Mouse (Mus musculus): ENCODE data around the gene Grin2d. TPM values are rescaled to one million over a fixed set of nuclear protein-coding genes. Genes with fewer than 3 reads are reported as not detected.

Grin2d gene
- polyA plus RNA-seq, 1 experiment from 2014 or later: not detected

DNA sequence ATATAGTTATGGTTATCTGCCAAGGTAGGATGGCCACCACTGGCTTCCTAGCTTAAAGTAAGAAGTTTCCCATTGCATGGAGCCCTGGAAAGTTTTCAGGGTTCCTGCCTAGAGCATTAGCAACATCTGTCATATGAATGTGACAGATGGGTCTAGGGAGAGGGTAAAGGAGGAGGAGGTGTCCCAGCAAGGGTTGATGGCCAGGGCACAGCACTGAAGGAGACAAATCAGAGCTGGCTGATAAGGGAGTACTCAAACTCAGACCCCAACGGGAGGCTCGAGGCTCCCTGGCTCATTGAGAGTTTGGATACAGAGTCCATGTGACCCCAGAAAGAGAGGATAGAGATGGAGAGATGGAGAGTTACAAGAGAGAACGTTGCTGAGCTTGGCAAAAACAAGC, 27.5 kb downstream of the Grin2d start:
- Histone ChIP-seq H3K4me3 (ENCODE audit: inconsistent target) (no peak overlapping the region), H3K79me2 (ENCODE audit: inconsistent target) (no peaks in the 10 kb centered on the region)
- WGBS (ENCODE audit: missing documents): 80% methylated on average over 3 of the region's 3 CpGs

DNA sequence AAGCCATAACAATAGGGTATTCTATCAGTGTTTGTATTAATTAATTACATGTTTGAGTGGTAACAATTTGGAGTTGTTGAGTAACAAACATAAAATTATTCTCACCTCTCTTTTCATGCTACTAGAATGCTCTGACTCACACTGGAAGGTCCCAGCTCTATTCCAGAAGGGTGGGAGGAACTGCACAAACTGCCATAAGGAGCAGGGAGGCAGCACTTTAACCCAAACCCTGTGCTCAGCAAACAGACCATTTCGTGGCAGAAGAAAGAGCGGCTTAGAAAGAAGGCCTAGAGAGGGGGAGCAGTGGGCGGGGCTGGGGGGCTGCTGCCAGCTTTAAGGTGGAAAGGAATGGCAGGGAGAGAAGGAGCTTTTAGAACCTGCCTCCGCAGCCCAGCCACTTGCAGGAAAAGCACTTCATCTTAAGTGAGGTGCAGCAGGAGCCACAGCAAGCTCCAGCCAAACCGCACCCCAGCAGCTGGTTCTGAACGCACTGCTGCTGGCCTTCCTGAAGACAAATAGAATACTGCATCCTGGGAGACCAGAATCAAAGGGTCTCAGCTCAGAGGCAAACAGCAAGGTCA, 29.6 kb downstream of the Grin2d start:
- WGBS (ENCODE audit: missing documents): 56% methylated on average over 6 of the region's 6 CpGs
- Histone ChIP-seq H3K36me3 (ENCODE audit: inconsistent target) (no peaks in the 10 kb centered on the region), H3K27ac (no peak overlapping the region), H3K79me2 (ENCODE audit: inconsistent target) (no peaks in the 10 kb centered on the region), H3K4me3 (ENCODE audit: inconsistent target) (no peak overlapping the region)

More for the DNA sequence above, 27.5 kb downstream of the Grin2d start:
- no peaks in the 10 kb centered on the region for H3K36me3 ChIP-seq (ENCODE audit: inconsistent target)
- H3K27ac ChIP-seq: no peak overlapping the region

DNA sequence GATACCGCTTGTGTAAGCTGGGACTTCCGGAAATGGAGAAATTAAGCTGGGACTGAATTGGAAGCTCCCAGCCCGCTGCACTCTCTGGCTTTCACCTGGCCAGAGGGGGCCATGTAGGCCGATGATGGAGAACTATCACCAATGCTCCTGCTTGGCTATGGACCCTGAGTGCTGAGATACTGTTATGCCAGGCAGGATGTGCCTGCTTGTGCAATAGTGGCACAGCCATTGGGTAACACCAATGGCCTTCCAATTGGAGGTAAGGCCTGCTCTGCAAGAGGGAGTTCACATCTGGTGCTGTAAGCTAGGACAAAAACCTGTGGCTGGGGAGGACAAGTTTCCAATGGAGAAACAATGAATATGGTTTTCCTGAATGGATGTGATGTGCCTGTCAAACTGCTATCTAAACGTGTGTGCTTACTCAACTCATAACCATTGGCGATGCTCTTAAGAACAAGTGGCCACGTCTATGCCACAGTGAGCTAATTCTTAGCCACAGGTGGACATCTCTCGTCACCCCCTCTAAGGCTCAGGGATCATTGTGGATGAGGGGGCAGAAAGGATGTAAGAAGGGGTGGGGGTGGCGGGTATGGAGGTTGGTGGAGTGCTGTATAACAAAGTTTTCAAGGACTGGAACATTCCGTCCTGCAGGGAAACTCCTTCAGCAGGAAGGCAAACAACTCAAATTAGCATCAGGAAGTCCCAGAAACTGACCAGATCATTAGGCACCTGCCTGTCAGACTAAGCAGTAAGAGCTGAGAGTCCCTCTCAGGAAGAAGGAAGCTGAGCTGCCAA, 35.0 kb downstream of the Grin2d start:
- no peak overlapping the region for H3K4me3 ChIP-seq (ENCODE audit: inconsistent target)
- no peak overlapping the region for H3K27ac ChIP-seq
- no peaks in the 10 kb centered on the region for H3K79me2 ChIP-seq (ENCODE audit: inconsistent target)
- H3K36me3 ChIP-seq (ENCODE audit: inconsistent target): no peaks in the 10 kb centered on the region
- 94% methylated on average over 10 of the region's 10 CpGs for WGBS (ENCODE audit: missing documents)

DNA sequence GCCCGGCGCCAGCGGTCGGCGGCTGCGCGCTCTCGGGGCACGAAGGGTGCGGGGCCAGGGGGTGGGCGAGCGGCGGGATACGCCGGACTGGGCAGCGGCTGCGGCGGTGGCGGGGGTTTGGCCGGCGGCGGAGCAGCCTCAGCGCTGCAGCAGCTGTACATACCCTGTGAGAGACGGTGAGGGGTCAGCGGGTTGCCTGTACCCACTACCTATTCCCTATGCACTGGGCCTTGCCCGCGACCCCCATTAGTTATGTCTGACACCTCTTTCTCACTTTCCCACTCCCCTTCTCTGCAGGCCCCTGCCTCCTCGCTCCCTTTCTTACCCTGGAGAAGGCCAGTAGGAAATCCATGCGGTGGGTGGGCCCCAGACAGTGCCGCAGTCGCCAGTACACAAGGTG, 44.3 kb downstream of the Grin2d start:
- no peaks in the 10 kb centered on the region for H3K36me3 ChIP-seq (ENCODE audit: inconsistent target)
- H3K27ac ChIP-seq: no peak overlapping the region
- WGBS (ENCODE audit: missing documents): 14% methylated on average over 31 of the region's 31 CpGs
- peaks cover 9% of the 10 kb centered on the region; the same call in 1 of the 2 replicates for H3K79me2 ChIP-seq (ENCODE audit: inconsistent target)
- no peak overlapping the region for H3K4me3 ChIP-seq (ENCODE audit: inconsistent target)

DNA sequence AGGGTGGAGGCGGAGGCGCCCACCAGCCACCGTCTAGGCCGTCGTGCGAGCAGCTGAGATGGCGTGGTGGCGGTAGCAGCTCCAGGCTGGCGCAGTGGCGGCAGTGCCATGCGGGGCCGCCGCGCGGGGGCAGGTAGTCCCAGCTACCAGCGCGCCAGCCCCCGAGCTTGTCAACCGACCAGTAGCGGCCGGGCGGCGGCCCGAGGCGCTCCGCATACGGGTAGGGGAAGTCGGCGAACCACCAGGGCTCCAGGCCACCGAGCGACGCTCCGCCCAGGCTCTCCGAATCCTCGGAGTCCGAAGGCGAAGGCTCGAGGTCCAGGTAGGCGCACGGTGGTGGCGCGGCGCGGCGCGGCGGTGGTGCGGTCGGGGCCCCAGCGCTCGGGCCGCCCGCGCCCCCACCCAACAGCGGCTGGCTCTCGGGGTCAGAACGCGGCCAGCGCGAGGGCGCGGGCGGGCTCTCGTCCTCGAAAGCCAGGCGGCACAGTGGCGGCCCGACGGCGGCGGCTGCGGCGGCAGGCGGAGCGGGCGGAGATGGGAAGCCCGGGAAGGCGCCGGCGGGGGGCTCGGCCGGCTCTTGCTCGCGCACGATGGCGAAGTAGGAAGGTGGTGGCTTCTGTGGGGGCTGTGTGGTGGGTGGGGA, 44.9 kb downstream of the Grin2d start:
- H3K4me3 ChIP-seq (ENCODE audit: inconsistent target): no peak overlapping the region
- H3K79me2 ChIP-seq (ENCODE audit: inconsistent target): peaks cover 9% of the 10 kb centered on the region; the same call in 1 of the 2 replicates
- H3K27ac ChIP-seq: no peak overlapping the region
- 1% methylated on average over 85 of the region's 86 CpGs for WGBS (ENCODE audit: missing documents)
- H3K36me3 ChIP-seq (ENCODE audit: inconsistent target): no peaks in the 10 kb centered on the region

DNA sequence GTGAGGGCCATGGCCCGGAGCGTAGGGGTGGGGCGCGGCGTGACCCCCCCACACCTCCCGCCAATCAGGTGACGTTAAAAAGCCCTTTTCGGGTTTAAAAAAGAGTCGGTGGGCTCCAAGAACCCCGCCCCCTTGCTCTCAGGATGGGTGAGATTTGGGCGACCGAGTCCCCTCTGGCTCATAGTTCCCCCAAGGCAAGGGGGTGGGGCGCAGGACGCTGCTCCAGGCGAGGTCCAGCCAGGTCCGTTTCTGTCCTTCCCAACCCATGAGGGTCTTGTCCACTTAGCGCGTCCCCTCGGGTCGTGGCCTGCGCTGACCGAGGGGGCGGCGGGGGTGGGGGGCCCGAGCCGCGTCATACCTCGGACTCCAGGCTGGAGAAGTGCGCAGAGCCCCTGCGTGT, 45.8 kb downstream of the Grin2d start:
- H3K79me2 ChIP-seq (ENCODE audit: inconsistent target): peaks cover 9% of the 10 kb centered on the region; the same call in 1 of the 2 replicates
- H3K27ac ChIP-seq: no peak overlapping the region
- H3K36me3 ChIP-seq (ENCODE audit: inconsistent target): peaks cover under 1% of the 10 kb centered on the region; the same call in 1 of the 2 replicates
- 22% methylated on average over 25 of the region's 30 CpGs for WGBS (ENCODE audit: missing documents)
- H3K4me3 ChIP-seq (ENCODE audit: inconsistent target): no peak overlapping the region

DNA sequence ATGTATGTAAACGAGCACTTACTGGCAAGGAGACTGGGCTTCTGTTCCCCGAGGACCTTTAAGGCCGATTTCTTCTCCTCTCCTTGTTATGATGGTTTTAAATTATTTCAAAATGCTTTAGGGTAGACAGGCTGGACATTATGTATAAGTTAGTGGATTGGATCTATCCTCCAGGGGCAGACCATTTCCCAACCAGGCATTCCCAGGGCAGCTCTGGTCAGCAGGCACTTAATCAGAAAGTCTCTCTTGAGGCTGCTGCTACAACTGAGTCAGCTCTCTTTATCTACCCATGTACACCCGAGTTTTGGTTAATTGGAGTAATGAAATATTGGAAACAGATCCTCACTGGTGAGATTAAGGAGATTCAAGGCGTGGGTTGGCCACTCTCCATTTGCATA, 47.1 kb downstream of the Grin2d start:
- peak overlapping the region; percentile 97 for H3K4me3 ChIP-seq (ENCODE audit: inconsistent target)
- no peak overlapping the region for H3K27ac ChIP-seq
- 24% methylated on average over 5 of the region's 5 CpGs for WGBS (ENCODE audit: missing documents)
- H3K36me3 ChIP-seq (ENCODE audit: inconsistent target): peaks cover 14% of the 10 kb centered on the region; the same call in 1 of the 2 replicates
- peaks cover 9% of the 10 kb centered on the region; the same call in 1 of the 2 replicates for H3K79me2 ChIP-seq (ENCODE audit: inconsistent target)

DNA sequence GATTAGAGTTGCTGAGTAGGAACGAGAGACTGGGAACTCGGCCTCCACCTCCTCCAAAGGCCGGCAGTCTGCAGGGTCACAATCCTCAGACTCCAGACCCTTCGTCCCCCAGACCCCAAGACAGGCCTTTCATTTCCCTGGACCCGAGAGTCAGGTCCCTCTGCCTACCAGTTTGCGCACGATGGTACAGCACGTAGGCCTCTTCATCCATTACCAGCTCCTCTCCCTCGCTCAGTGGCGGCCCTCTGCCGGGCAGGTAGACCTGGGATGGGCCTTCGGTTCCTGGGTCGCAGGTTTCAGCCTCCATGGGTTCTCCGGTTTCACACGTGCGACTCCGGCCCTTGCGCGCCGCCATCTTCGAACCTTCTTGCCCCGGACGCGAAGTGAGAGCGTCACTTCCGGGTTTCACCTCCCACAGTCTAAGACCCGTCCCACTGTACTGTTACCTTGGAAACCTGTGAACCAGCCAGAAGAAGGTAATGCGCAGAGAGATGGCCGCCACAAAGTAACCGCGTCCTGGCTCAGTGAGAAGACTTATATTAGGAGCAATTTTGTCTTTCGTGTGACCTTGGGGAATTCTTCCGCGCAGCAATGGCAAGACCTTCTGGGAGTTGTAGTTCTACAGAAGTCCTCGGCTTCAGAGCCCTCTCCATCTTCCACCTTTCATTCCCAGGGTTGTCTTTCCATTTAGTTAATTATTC, 47.6 kb downstream of the Grin2d start, which contains the start of gene Grwd1:
Gene Grwd1, minus strand, starts transcription at position 518 of the 701 bp plus-strand sequence.
- Histone ChIP-seq H3K4me3 (ENCODE audit: inconsistent target) (peak within 1 kb of the TSS; percentile 97), H3K36me3 (ENCODE audit: inconsistent target) (peaks cover 19% of the 10 kb centered on the region; the same call in 1 of the 2 replicates), H3K79me2 (ENCODE audit: inconsistent target) (peaks cover 9% of the 10 kb centered on the region; the same call in 1 of the 2 replicates), H3K27ac (peak within 1 kb of the TSS; percentile 44)
- WGBS (ENCODE audit: missing documents): under 1% methylated on average over 35 of the region's 35 CpGs

DNA sequence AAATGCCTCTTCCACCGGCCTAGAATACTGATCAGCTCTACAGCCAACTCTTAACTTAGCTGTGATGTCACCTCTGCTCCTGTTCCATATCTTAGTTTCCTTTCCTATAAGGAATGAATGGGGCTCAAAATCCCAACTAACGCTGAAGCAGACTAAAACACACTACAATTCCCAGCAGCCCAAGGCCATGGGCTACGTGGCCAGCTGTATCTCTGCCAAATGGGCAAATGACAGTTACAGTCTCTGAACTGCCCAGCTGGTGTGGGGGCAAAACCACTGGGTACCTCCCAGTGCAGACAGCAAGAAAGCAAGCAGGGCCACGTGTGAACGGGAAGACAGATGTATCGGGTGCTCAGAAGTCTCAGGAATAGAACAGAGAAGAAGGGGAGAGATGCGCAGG, 51.5 kb downstream of the Grin2d start:
- no peak overlapping the region for H3K4me3 ChIP-seq (ENCODE audit: inconsistent target)
- WGBS (ENCODE audit: missing documents): 96% methylated on average over 7 of the region's 7 CpGs
- peaks cover 9% of the 10 kb centered on the region; the same call in 1 of the 2 replicates for H3K79me2 ChIP-seq (ENCODE audit: inconsistent target)
- H3K36me3 ChIP-seq (ENCODE audit: inconsistent target): peaks cover 21% of the 10 kb centered on the region; the same call in 1 of the 2 replicates
- H3K27ac ChIP-seq: no peak overlapping the region

DNA sequence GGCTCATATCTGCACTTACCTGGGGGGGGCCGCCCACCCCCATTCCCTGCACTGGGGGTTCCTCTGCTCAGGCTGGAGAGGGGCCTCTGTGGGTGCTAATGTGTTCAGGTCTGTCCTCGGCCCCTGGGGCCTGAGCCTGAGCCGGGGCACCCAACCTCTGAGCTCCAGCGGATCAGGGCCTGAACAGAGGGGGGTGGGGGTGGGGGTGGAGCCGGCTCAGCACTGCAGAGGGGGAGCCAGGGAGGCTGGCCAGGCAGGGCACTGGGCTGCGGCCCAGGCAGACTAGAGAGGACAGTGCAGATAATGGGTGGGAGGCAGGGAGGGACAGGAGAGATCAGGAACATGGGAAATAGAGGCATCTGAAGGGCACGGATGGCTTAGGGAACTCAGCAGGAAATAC, 53.6 kb downstream of the Grin2d start, which contains the start of gene Kcnj14:
Gene Kcnj14, minus strand, starts transcription at position 185 of the 400 bp plus-strand sequence.
- Histone ChIP-seq H3K27ac (no peak within 1 kb of the TSS), H3K4me3 (ENCODE audit: inconsistent target) (no peak within 1 kb of the TSS), H3K36me3 (ENCODE audit: inconsistent target) (peaks cover 21% of the 10 kb centered on the region; the same call in 1 of the 2 replicates), H3K79me2 (ENCODE audit: inconsistent target) (no peaks in the 10 kb centered on the region; the same call in 1 of the 2 replicates)
- WGBS (ENCODE audit: missing documents): 97% methylated on average over 5 of the region's 7 CpGs

DNA sequence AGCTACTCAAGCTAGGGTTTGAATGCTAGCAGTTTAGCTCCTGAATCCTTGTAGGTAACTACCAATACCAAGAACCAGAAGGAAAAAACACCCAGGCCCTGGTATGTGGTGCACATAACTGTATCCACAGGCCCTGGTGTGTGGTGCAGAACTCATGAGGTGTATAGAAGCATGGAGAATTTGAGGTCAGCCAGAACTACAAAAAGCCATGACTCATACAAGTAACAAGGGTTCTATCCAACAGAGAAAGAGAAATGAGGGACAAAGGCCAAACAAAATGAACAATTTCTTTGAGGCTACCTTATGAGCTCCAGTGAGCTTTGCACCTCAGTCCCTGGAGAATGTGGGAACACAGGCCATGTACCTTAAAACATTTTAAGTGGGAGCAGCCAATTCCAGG, 57.3 kb downstream of the Grin2d start:
- H3K36me3 ChIP-seq (ENCODE audit: inconsistent target): peaks cover 6% of the 10 kb centered on the region; the same call in 1 of the 2 replicates
- H3K79me2 ChIP-seq (ENCODE audit: inconsistent target): no peaks in the 10 kb centered on the region
- H3K27ac ChIP-seq: no peak overlapping the region
- no peak overlapping the region for H3K4me3 ChIP-seq (ENCODE audit: inconsistent target)

DNA sequence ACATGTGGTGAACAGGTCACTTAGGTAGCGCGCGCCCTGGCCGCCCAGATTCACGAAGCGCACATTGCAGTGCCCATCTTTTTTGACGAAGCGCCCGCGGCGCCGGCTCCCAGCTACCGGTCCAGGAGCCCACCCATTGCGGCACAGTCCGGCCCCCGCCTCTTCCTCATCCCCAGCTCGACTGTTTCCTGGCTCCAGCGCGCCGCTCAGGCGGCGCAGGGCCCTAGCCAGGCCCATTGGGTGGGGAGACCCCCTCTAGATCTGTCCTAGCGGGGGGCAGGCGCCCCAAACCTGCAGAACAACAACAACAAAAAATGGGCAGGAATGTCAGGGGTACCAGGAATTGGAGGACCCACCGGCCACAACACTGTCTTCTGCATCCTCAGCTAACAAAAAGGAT, 58.3 kb downstream of the Grin2d start:
- H3K79me2 ChIP-seq (ENCODE audit: inconsistent target): no peaks in the 10 kb centered on the region
- H3K36me3 ChIP-seq (ENCODE audit: inconsistent target): no peaks in the 10 kb centered on the region
- 32% methylated on average over 25 of the region's 25 CpGs for WGBS (ENCODE audit: missing documents)
- no peak overlapping the region for H3K27ac ChIP-seq
- no peak overlapping the region for H3K4me3 ChIP-seq (ENCODE audit: inconsistent target)

DNA sequence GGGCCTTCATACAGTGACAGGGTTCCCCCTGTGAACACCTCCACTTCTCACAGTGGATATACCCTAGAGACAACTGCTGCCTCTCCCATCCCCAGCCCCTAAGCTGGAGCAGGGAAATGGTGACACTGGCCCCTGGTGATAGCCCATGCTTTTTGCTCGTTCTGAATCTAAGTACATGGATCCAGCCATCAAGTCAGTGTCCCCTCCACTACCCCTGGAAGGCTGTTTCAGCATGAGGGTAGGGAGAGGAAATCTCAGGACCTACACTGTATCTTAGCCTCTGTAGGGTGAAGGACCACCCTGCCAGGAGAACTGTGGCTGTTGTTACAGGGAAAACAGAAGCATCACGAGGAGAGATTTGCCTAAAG, 62.2 kb downstream of the Grin2d start:
- peaks cover 19% of the 10 kb centered on the region for H3K79me2 ChIP-seq (ENCODE audit: inconsistent target)
- peaks cover 14% of the 10 kb centered on the region; the same call in 1 of the 2 replicates for H3K36me3 ChIP-seq (ENCODE audit: inconsistent target)
- H3K27ac ChIP-seq: no peak overlapping the region
- WGBS (ENCODE audit: missing documents): 64% methylated on average over 2 of the region's 2 CpGs
- no peak overlapping the region for H3K4me3 ChIP-seq (ENCODE audit: inconsistent target)

DNA sequence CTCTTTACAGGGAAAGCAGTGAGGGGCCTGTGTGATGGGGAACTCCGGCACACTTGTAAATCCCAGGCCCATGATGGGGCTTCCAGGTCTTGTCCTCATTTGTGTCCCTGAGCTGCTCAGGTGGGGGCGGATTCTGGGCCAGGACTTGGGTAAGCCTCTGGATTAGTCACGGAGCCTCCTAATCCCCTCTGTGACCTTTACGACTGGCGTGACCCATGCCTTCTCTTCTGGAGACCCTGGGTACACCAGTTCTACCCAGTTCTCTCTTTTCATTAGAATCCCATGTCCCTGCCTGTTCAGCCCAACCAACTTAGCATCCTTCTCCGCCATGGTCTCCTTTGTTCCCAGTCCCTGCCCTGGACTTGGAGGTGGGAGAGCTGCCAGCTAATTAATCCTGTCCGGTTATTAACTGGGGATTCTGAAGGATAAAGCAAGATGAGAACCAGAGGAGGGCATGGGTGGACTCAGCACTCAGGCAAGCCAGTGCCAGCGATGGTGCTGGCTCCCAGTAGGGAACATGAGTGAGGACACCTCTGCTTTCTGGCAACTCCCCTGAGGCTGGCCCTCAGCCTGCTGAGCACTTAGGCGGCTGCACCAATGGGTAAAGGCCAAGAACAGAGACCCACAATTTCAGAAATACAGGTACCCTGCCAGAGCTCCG, 62.7 kb downstream of the Grin2d start:
- H3K27ac ChIP-seq: no peak overlapping the region
- 92% methylated on average over 10 of the region's 10 CpGs for WGBS (ENCODE audit: missing documents)
- H3K36me3 ChIP-seq (ENCODE audit: inconsistent target): peaks cover 20% of the 10 kb centered on the region
- H3K79me2 ChIP-seq (ENCODE audit: inconsistent target): peaks cover 19% of the 10 kb centered on the region
- H3K4me3 ChIP-seq (ENCODE audit: inconsistent target): no peak overlapping the region
